Mouse (Mus musculus): ENCODE measurements at regions not wholly inside any gene's neighbourhood (a gene's known extent, or its start where the extent isn't known, plus 50 kb on each side); places are given as distances from the start of the nearest gene placed in this dataset.

DNA sequence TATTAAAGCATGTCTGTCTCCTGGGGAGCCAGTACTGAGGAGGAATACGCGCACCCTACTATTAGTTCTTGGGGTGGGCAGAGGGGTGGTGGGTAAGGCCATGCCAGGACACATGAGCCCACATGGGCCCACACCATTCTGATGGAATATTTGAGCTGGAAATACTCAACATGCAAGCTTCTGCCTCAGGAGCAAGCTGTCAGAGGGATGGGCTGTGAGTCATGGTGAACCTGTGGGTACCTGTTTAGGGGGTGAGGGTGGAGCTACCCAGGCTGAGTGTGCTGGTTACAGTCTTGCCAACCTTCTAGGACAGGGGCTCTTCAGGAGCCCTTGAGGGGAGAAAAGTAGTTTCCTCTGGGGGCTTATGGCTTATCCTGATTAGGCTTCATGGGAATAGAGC lies 264.9 kb downstream of the Bcl11a start:
- no peak for DNase-seq

GRCm38 (mm10) chr11:24347225-24347624 lies 269.4 kb downstream of the Bcl11a start:
- DNase-seq, result no peak

GRCm38 (mm10) chr11:24348741-24349140 lies 270.9 kb downstream of the Bcl11a start:
- DNase-seq, result no peak

GRCm38 (mm10) chr11:24349967-24350643 lies 272.2 kb downstream of the Bcl11a start:
- DNase-seq, result no peak

DNA sequence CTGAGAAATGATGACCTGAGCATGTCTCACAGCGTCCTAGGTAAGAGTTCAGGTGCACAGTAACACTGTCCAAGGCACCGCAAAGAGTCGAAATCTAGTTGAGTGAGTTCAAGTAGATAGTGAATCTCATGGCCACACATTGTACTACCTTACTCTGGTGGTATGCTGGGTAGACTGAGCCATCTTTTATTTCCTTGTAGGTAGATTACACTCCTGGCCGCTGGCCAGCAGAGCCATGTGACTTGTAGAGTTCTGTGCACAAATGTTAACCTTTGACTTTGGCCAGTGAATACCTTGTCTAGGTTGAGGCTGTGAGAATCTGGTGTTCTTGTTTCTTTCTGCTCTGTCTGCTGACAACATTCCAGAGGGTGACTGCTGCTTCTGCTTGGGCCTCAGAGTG lies 273.0 kb downstream of the Bcl11a start:
- DNase-seq, result no peak

DNA sequence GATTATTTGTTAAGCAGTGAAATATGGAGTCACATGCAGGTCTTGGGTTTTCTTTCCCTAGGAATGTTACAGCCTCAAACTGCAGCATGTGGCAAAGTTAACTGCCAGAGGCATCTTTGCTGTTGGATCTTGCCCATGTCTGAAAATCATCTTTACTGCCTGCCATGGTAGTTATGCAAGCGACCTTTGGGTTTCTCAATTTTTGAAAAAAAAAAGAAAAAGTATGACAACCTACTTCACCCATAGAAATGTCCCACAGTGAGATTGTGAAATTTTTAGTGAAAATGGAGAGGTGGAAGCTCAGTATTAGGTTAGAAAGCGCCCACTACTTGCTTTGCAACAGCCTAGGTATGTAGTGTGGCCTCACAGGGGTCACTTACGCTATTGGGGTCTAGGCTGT lies 274.2 kb downstream of the Bcl11a start:
- DNase-seq, result no peak

- peak; percentile 41 for DNase-seq
These were observed 275.2 kb downstream of the Bcl11a start for GRCm38 (mm10) chr11:24353056-24353455.

- DNase-seq, result no peak
These were observed 279.5 kb downstream of the Bcl11a start for GRCm38 (mm10) chr11:24357388-24357787.

- no peak for DNase-seq
These were observed 281.2 kb downstream of the Bcl11a start for GRCm38 (mm10) chr11:24359086-24359485.

DNA sequence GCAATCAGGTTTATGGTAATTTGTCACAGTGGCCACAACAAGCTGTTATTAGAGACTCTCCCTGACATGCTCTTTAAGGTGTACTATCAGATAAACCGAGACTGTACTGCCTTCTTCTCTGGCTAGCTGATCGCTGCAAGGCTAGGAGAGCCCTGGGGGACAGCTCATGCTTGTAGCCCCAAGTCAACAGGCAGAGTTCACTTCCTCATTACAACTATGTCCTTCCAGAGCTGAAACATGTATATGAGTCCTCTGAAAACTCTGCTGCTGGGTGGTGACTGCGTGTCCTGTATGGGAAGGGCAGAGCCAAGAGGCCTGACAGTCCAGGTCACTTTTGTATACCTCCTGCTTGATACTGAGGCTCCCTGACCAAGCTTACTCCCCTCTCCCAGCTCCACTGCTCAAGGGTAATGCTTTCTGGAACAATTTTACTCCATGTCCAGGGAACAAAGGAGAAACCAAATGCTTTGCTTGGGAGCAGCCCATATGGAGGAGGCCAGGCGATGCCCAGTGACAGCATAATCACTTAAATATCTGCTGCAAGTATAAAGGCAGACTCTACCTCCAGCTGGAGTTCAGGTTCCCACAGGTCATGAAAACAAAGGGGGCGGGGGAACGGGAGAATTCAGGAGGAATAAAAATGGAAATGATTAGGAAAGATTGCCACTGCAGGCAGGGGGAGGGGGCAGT lies 284.3 kb downstream of the Bcl11a start:
- no peak for DNase-seq

DNA sequence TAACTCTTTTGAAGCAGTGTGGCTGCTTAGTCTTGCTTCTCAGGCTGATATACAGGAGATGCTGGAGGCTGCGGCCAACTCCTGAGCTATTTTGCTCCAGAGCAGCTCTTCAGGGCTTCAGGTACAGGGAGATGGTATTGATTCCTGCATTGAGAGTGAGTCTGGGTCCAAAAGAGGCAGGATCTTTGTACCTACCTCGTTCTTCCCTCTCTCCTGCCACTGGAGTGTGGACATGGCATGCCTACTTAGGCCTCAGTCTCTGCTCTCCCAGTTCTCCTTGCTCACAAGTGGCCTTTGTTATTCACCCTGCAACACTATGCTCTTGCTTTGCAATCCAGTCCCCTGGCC lies 284.8 kb downstream of the Bcl11a start:
- DNase-seq, result no peak

- DNase-seq, result peak; percentile 37
These were observed 285.8 kb downstream of the Bcl11a start for GRCm38 (mm10) chr11:24363418-24364364.

DNA sequence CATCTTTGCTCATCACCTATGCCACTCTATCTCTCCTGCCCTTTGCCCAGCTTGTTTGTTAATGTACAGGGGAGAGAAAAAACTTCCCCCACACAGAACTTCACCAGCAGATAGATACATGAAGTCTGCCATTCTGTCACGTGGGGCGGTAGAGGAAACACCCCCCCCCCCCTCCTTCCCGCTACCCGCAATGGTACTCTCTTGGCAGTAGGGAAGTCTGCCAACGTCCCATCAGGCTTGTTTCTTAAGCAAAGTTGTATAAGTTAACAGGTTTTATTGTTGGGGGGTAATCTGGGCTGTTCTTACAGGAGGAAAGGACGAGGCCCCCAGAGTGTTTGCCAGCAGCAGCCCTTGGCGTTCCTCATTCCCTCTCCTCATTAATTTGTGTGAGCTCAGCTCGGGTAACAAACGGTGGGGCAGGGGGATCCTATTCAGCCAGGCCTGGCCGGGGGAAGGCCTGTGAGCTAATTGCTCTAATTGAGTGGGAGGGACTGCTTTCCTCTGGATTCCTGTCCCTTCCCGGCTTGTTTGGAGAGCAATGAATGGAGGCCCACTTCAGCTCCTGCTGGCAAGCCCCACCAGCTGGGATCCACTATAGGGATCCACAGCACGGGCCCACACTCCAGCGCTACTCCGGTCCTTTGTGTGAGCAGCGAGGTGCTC lies 292.5 kb downstream of the Bcl11a start:
- peak; percentile 33 for DNase-seq

GRCm38 (mm10) chr11:24370861-24371686 lies 293.2 kb downstream of the Bcl11a start:
- DNase-seq, result no peak

DNA sequence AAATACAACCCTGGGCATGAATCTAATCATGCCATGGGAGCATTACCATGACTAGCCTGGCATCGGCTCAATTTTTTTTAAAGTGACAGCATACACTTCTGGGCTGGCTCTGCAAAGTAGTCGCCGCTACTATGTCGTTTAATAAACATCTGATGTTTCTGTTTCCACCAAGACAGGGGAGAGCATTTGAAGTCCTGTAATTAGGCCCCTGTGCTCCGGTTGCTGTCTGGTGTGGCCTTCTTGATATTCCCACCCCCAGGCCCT lies 293.8 kb downstream of the Bcl11a start:
- no peak for DNase-seq

GRCm38 (mm10) chr11:24371963-24372362 lies 294.1 kb downstream of the Bcl11a start:
- no peak for DNase-seq

DNA sequence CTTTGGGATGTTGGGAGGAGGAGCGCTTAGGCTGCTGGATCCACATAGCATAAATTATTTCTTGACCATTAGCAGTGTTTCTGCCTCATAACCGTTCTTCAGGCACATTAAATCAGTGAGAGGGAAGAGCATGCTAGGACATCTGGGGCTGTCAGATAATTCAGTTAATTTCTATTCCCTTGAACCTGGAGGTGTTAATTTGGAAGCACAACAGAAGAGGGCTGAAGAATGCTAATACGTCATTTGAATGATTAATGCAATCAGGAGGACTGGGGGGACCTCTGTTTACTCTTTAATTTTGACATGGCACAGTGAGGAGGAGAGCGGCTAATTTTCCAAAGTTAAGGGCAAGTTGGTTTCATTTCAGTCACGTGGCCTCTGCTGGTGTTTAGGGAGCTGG lies 294.8 kb downstream of the Bcl11a start:
- no peak for DNase-seq

GRCm38 (mm10) chr11:24373301-24373700 lies 295.4 kb downstream of the Bcl11a start:
- no peak for DNase-seq

DNA sequence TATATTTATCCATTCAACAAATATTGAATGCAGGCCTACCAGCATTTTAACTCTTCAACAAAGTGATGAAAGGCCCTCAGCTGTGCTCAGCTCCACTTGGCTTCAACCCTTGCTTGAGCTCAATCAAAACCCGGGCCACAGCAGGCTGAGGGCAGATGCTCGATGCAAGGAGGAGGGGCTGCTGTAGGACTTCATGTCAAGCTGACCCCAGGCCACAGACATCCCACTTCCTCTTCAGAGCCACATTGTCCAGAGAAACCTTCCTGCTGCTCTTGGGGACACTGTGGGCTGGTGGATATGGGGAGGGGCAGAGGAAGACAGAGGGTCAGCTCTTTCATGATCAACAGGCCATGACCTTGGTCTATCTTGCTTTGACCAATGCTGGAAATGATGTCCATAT lies 299.7 kb downstream of the Bcl11a start:
- DNase-seq, result no peak

- DNase-seq, result no peak
These were observed 312.7 kb downstream of the Bcl11a start for GRCm38 (mm10) chr11:24390578-24390977.

GRCm38 (mm10) chr11:24391385-24391784 lies 313.5 kb downstream of the Bcl11a start:
- DNase-seq, result no peak

DNA sequence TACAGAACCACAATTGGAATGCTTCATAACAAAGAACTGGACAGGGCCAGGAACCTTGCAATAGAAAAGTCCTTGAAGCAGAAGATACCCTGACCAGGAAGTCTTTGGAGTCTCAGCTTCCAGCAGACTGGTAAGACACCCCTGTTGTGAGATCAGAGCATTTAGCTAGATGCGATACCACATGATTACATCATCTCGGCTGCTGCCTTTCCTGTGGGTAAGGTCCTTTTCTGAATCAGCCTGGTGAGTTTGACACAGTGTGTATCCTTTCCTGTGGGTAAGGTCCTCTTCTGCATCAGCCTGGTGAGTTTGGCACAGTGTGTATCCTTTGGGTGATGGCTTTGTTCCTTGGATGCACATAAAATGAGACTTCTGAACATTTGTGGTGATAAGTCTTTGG lies 317.6 kb downstream of the Bcl11a start:
- DNase-seq, result no peak

DNA sequence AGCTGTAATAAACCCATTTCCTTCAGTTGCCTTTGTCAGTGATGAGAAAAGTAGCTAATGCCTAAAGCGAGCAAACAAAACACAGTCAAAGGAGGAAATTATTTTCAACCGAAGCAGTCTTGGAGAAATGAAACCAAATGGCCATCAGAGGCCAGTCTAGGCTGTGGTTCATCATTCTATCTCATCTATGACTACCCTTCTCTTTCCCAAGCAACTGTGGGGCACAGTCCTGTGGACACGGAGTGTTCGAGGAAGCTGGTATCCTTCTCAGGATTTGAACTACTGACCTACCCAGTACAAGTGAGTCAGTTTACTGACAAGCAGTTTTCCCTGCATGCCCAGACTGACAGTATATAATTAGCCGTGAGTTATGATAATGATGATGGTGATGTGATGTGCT lies 319.1 kb downstream of the Bcl11a start:
- no peak for DNase-seq
